Mouse (Mus musculus): ENCODE measurements at regions not wholly inside any gene's neighbourhood (a gene's known extent, or its start where the extent isn't known, plus 50 kb on each side); places are given as distances from the start of the nearest gene placed in this dataset.
A peak's percentile ranks its signal among the peaks of the same experiment; 100 is the strongest.

DNA sequence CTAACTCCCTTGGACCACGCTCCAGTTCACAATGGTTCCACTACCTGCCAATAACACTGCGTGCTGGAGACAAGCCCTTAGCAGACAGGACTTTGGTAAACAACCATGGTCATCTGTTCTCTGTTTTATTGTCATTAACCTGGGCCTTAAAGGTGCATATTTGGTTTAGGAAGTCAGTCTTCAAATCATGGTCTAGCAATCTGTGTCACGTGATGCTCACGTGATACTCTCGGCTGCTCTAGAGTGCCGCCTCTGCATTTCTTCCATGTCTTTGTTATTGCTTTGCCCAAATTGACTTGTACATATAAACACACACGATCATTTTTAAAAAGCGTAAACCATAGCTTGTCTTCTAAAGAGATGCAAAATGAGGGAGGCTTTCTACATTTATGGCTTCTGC lies 139.8 kb upstream of the 4930535I16Rik start:
- DNase-seq = no peak

DNA sequence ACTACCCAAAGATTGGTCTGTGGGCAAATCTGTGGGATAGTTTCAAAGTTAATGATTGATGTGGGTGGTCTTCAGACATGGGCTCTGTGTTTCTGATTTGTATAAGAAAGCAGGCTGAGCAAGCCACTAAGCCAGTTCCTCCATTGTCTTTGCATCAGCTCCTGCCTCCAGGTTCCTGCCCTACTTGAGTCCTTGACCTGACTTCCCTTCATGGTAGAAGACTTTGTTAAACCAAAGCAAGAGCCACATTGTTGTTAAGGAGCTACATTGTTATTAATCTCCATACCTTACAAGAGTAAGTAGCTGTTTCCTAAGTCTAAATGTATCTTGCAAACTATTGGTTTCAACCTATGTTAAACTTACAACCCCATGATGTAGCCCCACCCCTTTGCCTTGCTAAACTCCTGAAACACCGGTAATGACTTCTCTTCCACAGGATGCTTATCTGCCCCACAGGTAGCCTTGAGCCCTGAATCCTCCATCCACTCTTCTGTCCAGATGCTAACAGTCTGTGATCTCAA lies 136.5 kb upstream of the 4930535I16Rik start:
- DNase-seq = no peak

DNA sequence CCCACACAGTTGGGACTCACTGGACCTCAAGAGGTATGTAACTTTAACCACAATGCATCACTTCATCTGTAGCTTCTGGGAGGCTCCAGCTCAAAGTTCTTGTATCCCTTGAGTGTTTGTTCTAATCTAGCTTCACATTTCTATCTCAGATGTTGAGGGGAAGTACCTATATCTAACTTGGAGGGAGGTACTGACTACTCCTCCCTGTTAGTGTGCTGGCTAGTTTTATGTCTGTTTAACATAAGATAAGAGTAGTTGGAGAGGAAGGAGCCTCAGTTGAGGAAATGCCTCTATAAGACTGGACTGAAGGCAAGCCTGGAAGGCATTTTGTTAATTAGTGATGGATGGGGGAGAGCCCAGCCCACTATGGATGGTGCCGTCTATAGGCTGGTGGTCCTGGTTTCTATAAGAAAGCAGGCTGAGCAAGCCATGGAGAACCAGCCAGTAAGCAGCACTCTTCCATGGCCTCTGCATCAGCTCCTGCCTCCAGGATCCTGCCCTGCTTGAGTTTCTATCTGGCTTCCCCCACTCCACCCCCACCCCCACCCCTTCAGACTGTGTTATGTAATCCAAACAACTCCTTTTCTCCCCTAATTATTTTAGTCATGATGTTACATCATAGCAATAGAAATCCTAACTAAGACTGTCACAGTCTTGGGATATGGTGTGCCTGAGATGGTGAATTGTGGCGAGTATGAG lies 135.7 kb upstream of the 4930535I16Rik start:
- DNase-seq = no peak

DNA sequence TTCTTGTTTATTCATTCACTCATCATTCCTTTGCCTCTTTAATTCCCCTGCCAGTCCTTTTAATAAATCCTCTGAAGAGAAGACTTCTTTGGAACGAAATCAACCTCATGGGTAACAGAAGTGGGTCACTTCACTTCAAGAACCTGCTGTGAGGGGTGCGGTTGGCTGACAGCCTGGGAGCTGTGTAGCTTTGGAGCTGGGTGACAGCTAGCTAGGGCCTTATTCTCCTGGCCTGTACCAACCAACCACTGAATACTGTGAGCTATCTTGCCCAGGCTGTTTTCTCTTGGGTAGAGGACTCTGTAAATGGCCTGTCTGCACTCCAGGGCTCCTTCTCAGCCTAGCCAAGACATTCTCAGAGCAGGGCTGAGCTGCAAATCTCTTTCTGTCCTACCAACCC lies 134.6 kb upstream of the 4930535I16Rik start:
- no peak for DNase-seq

DNA sequence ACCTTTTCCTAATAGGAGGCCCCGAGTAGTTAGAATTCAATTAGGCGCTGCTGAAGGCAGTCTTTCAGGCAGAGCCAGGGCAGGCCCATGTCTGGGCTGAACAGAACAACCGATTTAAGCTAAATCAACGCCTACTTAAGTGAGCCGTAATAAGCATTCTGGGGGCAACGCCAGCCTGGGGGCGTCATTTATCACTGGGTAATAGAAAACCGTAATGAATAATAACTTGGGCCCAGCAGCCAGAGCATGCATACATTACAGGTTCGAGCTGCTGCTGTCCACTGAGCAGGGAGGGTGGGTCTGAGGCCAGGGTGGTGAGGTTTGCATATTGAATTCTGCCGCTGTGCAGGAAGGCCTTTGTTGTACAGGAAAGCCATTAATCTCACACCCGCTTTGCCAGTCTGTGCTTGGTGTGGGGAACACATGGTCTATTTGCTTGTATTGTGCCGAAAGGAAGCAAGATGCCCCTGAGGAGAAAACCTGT lies 130.6 kb upstream of the 4930535I16Rik start:
- DNase-seq = no peak

DNA sequence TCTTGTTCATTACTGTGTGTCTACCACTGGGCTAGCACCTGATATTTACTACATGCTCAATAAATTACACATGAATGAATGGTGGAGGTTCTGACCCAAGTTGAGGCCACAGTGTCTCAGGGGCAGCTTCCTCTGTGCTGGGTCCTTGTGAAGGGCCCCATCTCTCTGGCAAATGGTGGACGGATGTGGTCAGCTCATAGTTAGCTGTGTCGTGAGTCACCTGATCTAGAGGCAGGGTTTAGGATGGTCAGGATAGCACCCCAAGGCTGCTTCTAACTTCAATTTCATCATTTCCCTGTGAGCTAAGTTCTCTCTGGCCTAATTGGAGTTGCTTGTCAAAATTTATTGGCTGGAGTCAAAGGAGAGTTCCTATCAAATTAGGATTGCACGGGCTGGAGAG lies 130.1 kb upstream of the 4930535I16Rik start:
- DNase-seq = no peak

DNA sequence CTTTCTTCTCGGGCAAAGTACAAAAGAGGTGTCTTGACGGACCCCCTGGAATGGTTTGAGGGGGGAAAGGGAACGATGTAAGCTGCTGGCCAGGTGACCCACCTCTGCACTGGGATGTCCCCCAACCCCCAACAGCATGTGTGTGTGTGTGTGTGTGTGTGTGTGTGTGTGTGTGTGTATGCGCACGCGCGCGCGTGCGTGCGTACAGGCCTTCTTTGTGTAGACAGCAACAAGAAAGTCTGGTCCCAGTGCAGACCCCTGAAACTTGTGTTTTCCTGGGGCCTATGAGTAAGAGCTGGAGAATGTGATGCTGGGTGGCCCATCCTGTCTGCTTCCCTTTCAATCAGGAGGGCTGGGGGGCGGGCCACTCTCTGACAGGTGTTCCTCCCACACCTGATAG lies 118.7 kb upstream of the 4930535I16Rik start:
- no peak for DNase-seq

DNA sequence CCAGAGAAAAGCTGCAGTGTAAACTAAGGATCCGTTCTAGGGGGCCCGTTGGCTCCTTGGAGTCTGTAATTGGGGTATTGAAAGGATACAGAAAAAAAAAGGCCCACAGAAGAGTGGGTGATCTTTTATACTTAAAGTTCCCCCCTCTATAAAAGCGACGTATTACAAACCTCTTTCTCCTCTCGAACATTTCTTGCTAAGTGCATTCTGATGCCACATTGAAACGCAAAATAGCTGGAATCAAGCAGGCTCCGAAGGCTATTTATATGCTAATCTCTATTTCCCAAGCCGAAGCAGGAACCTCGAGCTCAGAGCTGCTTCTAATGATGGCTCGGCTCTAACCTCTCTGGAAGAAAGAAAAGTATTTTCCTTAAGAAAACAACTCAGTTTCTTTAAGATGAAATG lies 117.8 kb upstream of the 4930535I16Rik start:
- no peak for DNase-seq

DNA sequence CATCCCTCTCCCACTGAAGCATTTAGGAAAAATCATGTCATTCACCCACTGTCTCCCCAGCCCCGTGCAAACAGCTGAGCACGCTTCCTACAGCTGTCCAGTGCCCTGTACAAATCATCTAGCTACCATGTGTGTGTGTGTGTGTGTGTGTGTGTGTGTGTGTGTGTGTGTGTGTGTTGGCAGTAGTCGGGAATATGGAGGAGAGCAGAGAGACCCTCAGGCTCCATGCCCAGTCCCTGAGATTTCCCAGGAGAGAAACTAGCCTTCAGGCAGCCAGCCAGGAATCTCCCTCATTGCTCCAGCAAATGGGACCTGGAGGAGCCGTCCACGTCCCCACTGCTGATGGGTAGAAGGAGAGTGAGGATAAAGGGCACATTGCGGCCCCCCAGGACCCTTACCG lies 117.4 kb upstream of the 4930535I16Rik start:
- DNase-seq = no peak

DNA sequence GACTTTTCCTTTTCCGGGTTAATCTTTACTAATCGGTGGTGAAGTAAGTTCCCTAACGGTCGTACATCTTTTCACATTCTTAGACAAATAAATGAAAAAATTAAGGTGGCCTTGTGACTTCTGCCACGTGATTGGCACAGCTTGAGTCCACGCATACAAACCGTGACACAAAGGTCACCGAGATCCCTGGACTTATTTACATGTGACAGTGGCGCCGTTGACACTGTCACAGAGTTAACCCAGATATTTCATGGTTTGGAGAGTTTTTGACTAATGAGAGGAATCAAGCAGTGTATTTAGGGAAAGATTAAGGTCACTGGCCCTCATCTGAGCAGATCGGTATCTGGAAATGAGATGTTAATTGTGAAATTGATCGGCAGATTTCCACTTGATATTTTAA lies 110.2 kb upstream of the 4930535I16Rik start:
- DNase-seq = no peak

DNA sequence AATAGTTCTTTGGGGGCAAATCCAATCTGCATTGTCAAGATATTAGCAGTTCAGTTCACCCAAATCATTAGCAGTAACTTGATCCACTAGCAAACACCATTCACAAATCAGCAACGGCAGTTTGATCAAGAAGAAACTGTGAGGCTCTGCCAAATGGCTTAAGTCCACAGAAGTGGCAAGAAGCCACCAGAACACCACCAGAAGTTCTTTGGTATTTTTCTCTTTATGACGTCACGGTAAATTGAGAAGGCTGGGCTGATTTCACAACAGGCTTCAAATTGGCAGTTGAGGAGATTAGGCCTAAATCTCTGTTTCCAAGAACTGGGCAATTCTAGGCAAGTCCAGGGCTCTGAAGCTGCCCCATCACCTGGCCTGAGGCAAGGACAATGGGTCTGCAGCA lies 98.6 kb upstream of the 4930535I16Rik start:
- no peak for DNase-seq

DNA sequence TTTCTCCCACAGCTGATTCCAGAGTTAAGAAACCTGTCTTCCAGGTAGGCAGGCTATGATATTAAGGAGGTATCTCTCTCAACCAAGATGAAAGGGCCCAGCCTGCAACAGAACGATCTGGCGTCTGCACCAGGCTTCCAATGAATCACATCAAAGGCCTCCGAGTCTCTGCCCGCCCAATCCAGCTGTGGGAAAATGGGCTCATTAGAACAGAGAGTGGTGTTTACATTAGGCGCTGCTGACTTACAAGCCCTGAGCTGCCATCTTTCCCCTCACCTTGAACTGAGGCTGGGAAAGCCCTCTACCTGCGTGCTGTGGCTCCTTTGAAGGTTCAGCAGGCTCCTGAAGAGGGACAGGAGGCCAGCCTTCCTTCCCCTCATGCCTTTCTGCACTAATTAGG lies 97.5 kb upstream of the 4930535I16Rik start:
- DNase-seq = no peak

DNA sequence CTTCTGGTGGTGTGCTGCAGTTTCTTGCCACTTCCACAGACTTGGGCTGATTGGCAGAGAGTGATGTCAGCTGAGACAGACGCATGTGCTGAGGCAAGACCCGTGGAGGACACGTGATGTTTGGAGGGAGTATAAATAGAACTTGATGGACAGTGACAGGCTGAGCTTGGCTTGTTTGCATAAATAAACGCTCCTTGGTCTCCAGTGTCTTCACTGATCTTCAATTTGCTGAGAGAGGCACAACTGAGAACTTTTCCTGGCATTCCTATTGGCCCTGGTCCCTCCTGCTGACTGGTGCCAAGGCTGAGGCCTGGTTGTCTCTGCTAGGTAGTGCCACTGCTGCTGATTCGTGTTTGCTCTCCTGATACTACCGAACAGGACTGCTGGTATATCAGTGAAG lies 94.6 kb upstream of the 4930535I16Rik start:
- no peak for DNase-seq

DNA sequence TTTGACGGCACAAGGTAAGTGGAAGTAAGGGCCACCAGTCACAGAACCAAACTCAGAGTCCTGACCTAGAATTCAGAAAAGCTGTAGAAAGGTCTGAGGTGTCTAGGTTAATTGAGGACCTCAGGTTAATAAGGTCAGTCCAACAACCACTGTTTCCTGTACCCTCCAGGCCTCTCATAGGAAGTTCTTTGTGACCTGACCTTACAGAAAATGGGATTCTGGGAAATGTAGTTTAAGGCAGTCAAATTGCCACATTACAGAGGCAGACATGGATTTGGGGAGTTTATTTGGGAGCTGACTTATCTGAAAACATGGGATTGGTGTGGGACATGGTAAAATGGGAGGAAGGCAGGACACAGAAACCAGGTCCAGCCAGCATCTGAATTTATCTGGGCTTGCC lies 90.9 kb upstream of the 4930535I16Rik start:
- DNase-seq = no peak

DNA sequence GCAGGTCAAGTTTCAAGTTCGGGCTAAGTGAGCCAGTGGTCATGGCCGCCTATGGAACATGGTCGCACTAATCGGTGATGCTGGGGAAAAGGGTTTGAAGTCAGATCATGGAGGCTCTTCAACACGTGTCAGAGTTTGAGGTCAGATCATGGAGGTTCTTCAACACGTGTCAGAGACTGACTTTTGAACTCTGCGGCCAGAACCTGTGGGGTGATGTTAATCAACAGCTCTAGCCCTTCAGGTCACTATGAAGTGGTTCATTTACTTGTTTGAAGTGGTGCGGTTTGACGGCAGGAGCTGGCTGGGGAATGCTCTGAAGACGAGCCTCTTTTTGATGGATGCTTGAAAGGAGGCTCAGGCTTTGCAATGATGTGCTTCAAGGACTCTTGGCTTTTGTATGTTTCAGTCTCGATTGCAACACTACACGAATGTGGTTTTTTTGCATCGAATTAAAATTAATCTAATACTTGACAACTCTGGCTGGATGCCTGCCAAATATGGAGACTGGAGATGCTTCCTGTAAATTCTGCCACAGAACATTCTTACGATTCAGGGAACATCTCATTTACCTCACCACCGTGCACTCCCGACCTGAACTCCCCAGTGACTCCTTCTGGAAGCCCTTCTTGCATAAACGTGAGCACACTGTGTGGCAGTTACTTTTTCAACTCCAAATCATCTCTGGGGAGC lies 87.9 kb upstream of the 4930535I16Rik start:
- DNase-seq = no peak

DNA sequence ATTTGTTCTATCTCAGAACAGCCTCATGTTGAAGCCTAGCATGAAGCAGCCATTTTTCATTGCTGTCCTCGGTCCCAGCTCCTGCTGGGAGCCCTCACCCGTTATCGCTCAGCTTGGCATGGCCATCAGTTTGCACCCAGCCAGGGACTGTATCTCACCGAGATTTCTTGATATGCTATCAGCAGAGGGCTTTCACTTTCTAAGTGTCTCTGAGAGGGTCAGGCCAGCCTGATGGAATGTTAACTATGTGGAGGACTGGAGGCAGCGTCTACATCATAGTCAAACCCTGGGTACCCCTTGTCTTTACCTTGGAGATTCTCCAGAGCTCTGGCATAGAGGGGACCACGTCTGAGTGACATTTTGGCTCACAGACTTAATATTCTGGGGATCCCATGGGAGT lies 84.9 kb upstream of the 4930535I16Rik start:
- DNase-seq = no peak

DNA sequence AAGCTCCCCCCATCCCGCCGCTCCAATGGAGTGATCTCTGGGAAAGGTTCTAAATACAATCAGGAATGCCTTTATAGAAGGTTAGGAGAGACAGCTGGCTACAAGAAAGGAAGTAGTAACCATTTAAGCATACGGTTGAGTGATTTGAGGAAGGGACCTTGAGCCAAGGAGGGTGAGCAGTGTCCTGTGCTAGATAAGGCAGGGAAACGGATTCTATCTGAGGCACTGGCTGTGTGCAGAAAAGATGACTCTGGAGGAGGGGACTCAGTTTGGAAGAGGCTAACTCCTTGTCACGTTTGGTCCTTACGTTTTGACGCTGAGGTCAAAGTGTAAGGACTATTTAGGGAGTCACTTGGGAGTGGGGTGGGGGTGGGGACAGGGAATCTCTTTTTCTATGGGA lies 84.3 kb upstream of the 4930535I16Rik start:
- no peak for DNase-seq

DNA sequence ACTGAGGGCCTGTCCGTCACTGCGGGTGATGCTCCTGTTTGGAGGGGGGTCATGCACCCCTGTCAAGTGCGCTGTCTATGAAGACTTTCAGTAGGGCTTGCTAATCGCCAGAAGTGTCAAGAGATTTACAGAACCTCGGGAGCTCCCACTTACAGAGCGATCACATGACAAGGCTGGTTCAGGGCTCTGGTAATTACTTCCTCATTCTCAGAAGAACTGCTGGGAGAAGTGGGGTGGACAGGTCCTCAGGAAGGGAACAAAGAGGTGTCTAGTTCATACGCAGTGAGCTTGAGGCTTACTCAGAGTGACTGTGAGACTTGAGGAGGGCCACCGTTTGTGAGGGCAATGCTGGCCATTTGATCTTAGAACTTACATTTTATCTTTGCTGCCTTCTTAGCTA lies 78.0 kb upstream of the 4930535I16Rik start:
- DNase-seq = no peak

DNA sequence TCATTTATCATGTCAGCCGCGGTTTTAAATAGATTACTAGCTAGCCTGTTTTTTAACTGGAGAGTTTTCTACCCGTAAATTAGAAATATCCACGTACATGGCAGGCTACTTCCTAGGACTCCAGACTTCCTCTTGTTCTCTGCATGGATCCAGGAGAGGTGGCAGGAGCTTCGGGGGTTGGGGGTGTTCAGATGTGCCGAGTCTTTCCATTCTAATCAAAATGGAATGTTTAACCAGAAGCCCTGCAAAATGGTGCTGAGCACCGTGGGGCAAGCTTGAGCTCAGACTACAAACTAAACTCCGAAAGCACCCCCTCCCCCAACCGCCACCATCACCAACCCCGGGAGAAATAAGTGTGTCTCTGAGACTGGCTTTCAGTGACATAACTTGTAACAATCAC lies 73.4 kb upstream of the 4930535I16Rik start:
- no peak for DNase-seq

DNA sequence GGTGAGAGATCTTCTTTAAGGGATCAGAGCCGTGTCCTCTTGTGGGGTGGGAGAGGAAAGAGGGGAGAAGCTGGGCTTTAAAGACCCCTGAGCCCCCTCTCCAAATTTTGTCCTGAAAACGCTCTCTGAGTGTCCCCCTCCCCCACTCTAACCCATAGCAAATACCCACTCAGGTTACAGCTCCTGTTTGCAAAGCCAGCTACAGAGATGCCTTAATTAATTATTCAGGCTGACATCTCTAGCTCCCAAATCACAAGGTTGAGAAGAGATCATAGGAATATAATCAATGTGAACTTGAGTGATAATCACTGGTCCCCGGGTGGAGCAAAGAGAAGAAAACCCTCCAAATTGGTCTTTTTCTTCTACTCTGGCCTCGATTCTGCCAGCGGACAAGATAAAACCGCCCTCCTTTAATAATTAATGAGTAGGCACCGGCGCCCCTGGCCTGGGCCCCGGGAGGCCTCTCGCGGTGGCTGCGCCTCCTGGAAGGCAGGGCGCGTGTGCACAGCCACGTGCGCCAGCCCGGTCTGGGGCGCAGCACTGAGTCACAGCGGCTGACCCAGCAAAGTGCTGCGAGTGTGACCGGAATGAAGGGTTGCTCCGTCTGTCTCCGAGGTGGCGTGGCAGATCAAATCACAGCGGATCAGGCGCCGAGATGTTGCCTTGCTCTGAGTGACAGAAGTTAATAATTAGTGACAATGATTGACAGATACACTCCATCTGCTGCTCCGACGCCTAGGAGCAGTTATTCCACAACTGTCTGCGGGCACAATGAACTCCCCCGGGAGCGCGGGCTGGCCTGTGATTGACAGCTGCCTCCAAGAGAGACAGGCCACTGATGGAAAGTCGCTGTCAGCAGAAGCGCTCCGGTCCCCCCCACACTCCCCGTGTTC lies 72.7 kb upstream of the 4930535I16Rik start:
- peak in 1 of 2 experiments; percentile 1 for DNase-seq
